Comparison of ENCODE assay signal across 8 mouse cellular contexts in genomic region chr15:10485484-10486364, GRCm38 (mm10). TPM values are rescaled to one million over a fixed set of nuclear protein-coding genes. Genes with fewer than 3 reads are reported as not detected.
DNase-seq lines count a peak whose midpoint lies in the region; ATAC-seq and TF ChIP-seq lines count a peak whose summit lies in the region.

Gene Brix1, minus strand, starts transcription at chr15:10485947.
Gene Rad1, plus strand, starts transcription at chr15:10486018.

- peak within 1 kb of the TSS; percentile 77 for H3K4me2 ChIP-seq in embryonic facial prominence, embryonic 15.5 days (replicated peaks)
- peak within 1 kb of the TSS; percentile 79 for H3K4me2 ChIP-seq in limb, embryonic 14.5 days (replicated peaks; ENCODE audit: low read depth, low read length, severe bottlenecking)
- peak within 1 kb of the TSS; percentile 79 for H3K4me2 ChIP-seq in midbrain, postnatal 0 days (ENCODE audit: low read depth, low read length, poor library complexity, severe bottlenecking)

- ATAC-seq in embryonic facial prominence, embryonic 15.5 days (ENCODE audit: insufficient number of reproducible peaks, low FRiP score, low TSS enrichment, low read depth), result peak; percentile 99
- ATAC-seq in limb, embryonic 14.5 days (ENCODE audit: low FRiP score, low read depth), result peak; percentile 99
- ATAC-seq in midbrain, postnatal 0 days (ENCODE audit: low FRiP score), result peak; percentile 99

- peak within 1 kb of the TSS; percentile 85 for H3K4me3 ChIP-seq in bone marrow, adult 2 months (replicated peaks; ENCODE audit: control insufficient read depth, low read depth, low read length)
- peak within 1 kb of the TSS; percentile 80 for H3K4me3 ChIP-seq in embryonic facial prominence, embryonic 15.5 days (replicated peaks)
- peak within 1 kb of the TSS; percentile 72 for H3K4me3 ChIP-seq in limb, embryonic 14.5 days (replicated peaks; ENCODE audit: low read length)
- peak within 1 kb of the TSS; percentile 85 for H3K4me3 ChIP-seq in midbrain, postnatal 0 days (ENCODE audit: low read depth, low read length)

- peaks cover 28% of the 10 kb centered on the region for H3K36me3 ChIP-seq in embryonic facial prominence, embryonic 15.5 days
- H3K36me3 ChIP-seq in limb, embryonic 14.5 days (ENCODE audit: control insufficient read depth, insufficient read depth, low read length), result peaks cover 36% of the 10 kb centered on the region
- peaks cover 13% of the 10 kb centered on the region for H3K36me3 ChIP-seq in midbrain, postnatal 0 days (ENCODE audit: insufficient read depth, low read length)

- H3K9me3 ChIP-seq in embryonic facial prominence, embryonic 15.5 days (replicated peaks), result no peaks in the 10 kb centered on the region
- H3K9me3 ChIP-seq in limb, embryonic 14.5 days (ENCODE audit: control insufficient read depth, low read length), result no peaks in the 10 kb centered on the region
- no peaks in the 10 kb centered on the region for H3K9me3 ChIP-seq in midbrain, postnatal 0 days (ENCODE audit: low read length)

- no peak within 1 kb of the TSS for H3K27ac ChIP-seq in bone marrow, adult 2 months (ENCODE audit: control insufficient read depth, insufficient read depth, low read depth, low read length, poor library complexity)
- peak within 1 kb of the TSS; percentile 71 for H3K27ac ChIP-seq in embryonic facial prominence, embryonic 15.5 days (replicated peaks)
- peak within 1 kb of the TSS; percentile 74 for H3K27ac ChIP-seq in limb, embryonic 14.5 days (replicated peaks; ENCODE audit: low read depth, low read length)
- H3K27ac ChIP-seq in midbrain, postnatal 0 days (ENCODE audit: low read depth, low read length), result peak within 1 kb of the TSS; percentile 70

- H3K27me3 ChIP-seq in embryonic facial prominence, embryonic 15.5 days, result no peaks in the 10 kb centered on the region
- no peaks in the 10 kb centered on the region for H3K27me3 ChIP-seq in limb, embryonic 14.5 days (ENCODE audit: control insufficient read depth, insufficient read depth, low read length)
- no peaks in the 10 kb centered on the region for H3K27me3 ChIP-seq in midbrain, postnatal 0 days (ENCODE audit: insufficient read depth, low read length)

- H3K9ac ChIP-seq in embryonic facial prominence, embryonic 15.5 days, result peak within 1 kb of the TSS; percentile 81
- H3K9ac ChIP-seq in limb, embryonic 14.5 days (ENCODE audit: low read depth, low read length, severe bottlenecking), result peak within 1 kb of the TSS; percentile 81
- H3K9ac ChIP-seq in midbrain, postnatal 0 days (replicated peaks; ENCODE audit: low read length, poor library complexity, severe bottlenecking), result peak within 1 kb of the TSS; percentile 85

- TF ChIP-seq CTCF in bone marrow, adult 2 months (IDR thresholded peaks at IDR 0.05; ENCODE audit: control insufficient read depth, insufficient read depth, low read length), result no peak
- 0 out of 2 replicates have a peak, but pooled peaks have one; percentile 1 for TF ChIP-seq CTCF in midbrain, postnatal 0 days (IDR thresholded peaks at IDR 0.05)

- WGBS in bone marrow, adult 2 months, result under 1% methylated on average over 58 of the region's 58 CpGs
- under 1% methylated on average over 58 of the region's 58 CpGs for WGBS in embryonic facial prominence, embryonic 15.5 days
- under 1% methylated on average over 57 of the region's 58 CpGs for WGBS in limb, embryonic 14.5 days
- WGBS in midbrain, postnatal 0 days, result under 1% methylated on average over 58 of the region's 58 CpGs

- H3K4me1 ChIP-seq in bone marrow, adult 2 months (ENCODE audit: control insufficient read depth, insufficient read depth, low read length), result no peaks in the 10 kb centered on the region; the same call in 1 of the 2 replicates
- peaks cover 25% of the 10 kb centered on the region for H3K4me1 ChIP-seq in embryonic facial prominence, embryonic 15.5 days
- H3K4me1 ChIP-seq in limb, embryonic 14.5 days (ENCODE audit: control insufficient read depth, insufficient read depth, low read length), result peaks cover 9% of the 10 kb centered on the region
- peaks cover 7% of the 10 kb centered on the region for H3K4me1 ChIP-seq in midbrain, postnatal 0 days (ENCODE audit: insufficient read depth, low read length)

- DNase-seq in 416B (ENCODE audit: low read depth), result peak; percentile 97
- DNase-seq in heart, adult 8-10 months (ENCODE audit: low spot score), result peak; percentile 96
- peak; percentile 97 for DNase-seq in kidney, adult 9 months
- peak; percentile 96 for DNase-seq in limb, embryonic 14.5 days (ENCODE audit: low spot score)
- DNase-seq in midbrain, postnatal 0 days (ENCODE audit: low spot score), result peak; percentile 98
- peak; percentile 86 to 91 for DNase-seq in spleen, postnatal 14 days (ENCODE audit: low spot score in 2 of 2)

- peak; percentile 86; the same call in 1 of the 2 replicates for TF ChIP-seq POLR2A in bone marrow, adult 2 months (IDR thresholded peaks at IDR 0.05; ENCODE audit: borderline replicate concordance, control insufficient read depth, low read depth, low read length)
- TF ChIP-seq POLR2A in limb, embryonic 14.5 days (IDR thresholded peaks at IDR 0.05; ENCODE audit: borderline replicate concordance, extremely low read depth, insufficient read depth, insufficient read length), result peak; percentile 93; the same call in 1 of the 2 replicates

RNA-seq across cellular contexts. Expression of gene Brix1, which starts in this region (rescaled TPM):
- polyA plus RNA-seq in bone marrow, adult 2 months (2011; ENCODE audit: insufficient read depth, insufficient read length, low replicate concordance, missing spikeins), result 15.1 and 45.1 TPM in 2 replicates
- 86.0 and 86.5 TPM in 2 replicates for polyA plus RNA-seq in embryonic facial prominence, embryonic 15.5 days (2015; fragmentation: Nextera tagmentation; extraction: Ambion mirVana)
- 10 to 100 TPM; 16.9 to 20.8 (median 19.0) TPM for total RNA-seq in heart, adult 8-10 months (2022)
- 19.8 and 30.4 TPM in 2 replicates for polyA plus RNA-seq in limb, embryonic 14.5 days (2012; rRNA removed)
- polyA plus RNA-seq in limb, embryonic 14.5 days (2014; fragmentation: Nextera tagmentation; extraction: Ambion mirVana), result 105 and 106 TPM in 2 replicates
- total RNA-seq in midbrain, postnatal 0 days (2014; rRNA removed), result 6.1 and 9.5 TPM in 2 replicates
- 44.2 and 52.7 TPM in 2 replicates for polyA plus RNA-seq in midbrain, postnatal 0 days (2015; fragmentation: Nextera tagmentation; extraction: Ambion mirVana)

RNA-seq across cellular contexts. Expression of gene Rad1, which starts in this region (rescaled TPM):
- 8.7 and 10.5 TPM in 2 replicates for polyA plus RNA-seq in bone marrow, adult 2 months (2011; ENCODE audit: insufficient read depth, insufficient read length, low replicate concordance, missing spikeins)
- 28.0 and 32.9 TPM in 2 replicates for polyA plus RNA-seq in embryonic facial prominence, embryonic 15.5 days (2015; fragmentation: Nextera tagmentation; extraction: Ambion mirVana)
- 10 to 100 TPM in 1 of 4 experiments, 1 to 10 TPM in 3; 7.7 to 10.3 (median 8.3) TPM for total RNA-seq in heart, adult 8-10 months (2022)
- 29.3 and 33.1 TPM in 2 replicates for polyA plus RNA-seq in limb, embryonic 14.5 days (2012; rRNA removed)
- polyA plus RNA-seq in limb, embryonic 14.5 days (2014; fragmentation: Nextera tagmentation; extraction: Ambion mirVana), result 10.7 and 14.3 TPM in 2 replicates
- 15.5 and 18.4 TPM in 2 replicates for total RNA-seq in midbrain, postnatal 0 days (2014; rRNA removed)
- polyA plus RNA-seq in midbrain, postnatal 0 days (2015; fragmentation: Nextera tagmentation; extraction: Ambion mirVana), result 18.1 TPM in 2 replicates
